Mouse (Mus musculus): Measurements from ENCODE around the gene Nes. TPM values are rescaled to one million over a fixed set of nuclear protein-coding genes. Genes with fewer than 3 reads are reported as not detected.

The Nes gene
- total RNA-seq, 2 experiments from 2014 or later = 5.7 to 6.2 TPM

GRCm38 (mm10) chr3:87985505-87986320 lies 14.8 kb downstream of the Nes start:
- DNase-seq (ENCODE audit: extremely low spot score in 1 of 2, low spot score in 2 of 2) = no peak
- intact Hi-C loops (cut with DNase I) = no loop called here
- H3K4me3 ChIP-seq = no peak overlapping the region
- peak overlapping the region; percentile 24; the same call in 1 of the 2 replicates for H3K27ac ChIP-seq
- TF ChIP-seq CTCF (IDR thresholded peaks at IDR 0.05) = no peak

- TF ChIP-seq CTCF (IDR thresholded peaks at IDR 0.05) = peak; percentile 97
- Histone ChIP-seq H3K4me3 (peak overlapping the region; percentile 19; the same call in 1 of the 2 replicates), H3K27ac (no peak overlapping the region)
- peak; percentile 86 to 89 for DNase-seq (ENCODE audit: extremely low spot score in 1 of 2, low spot score in 2 of 2)
- intact Hi-C loops (cut with DNase I) = loop anchor here (1.0 kb wide), 2 partner anchors 17 to 52 kb away; no protein-coding TSS in a partner anchor
Observed at GRCm38 (mm10) chr3:87986868-87987267, 16.0 kb downstream of the Nes start.

- peak overlapping the region; percentile 11; the same call in 1 of the 2 replicates for H3K4me3 ChIP-seq
- TF ChIP-seq CTCF (IDR thresholded peaks at IDR 0.05) = no peak
- no peak overlapping the region for H3K27ac ChIP-seq
- no peak for DNase-seq (ENCODE audit: extremely low spot score in 1 of 2, low spot score in 2 of 2)
- intact Hi-C loops (cut with DNase I) = loop anchor here (1.0 kb wide), 2 partner anchors 17 to 52 kb away; no protein-coding TSS in a partner anchor
Observed at GRCm38 (mm10) chr3:87987633-87988032, 16.8 kb downstream of the Nes start.

GRCm38 (mm10) chr3:87988068-87988467 lies 17.2 kb downstream of the Nes start:
- H3K27ac ChIP-seq = no peak overlapping the region
- intact Hi-C loops (cut with DNase I) = no loop called here
- H3K4me3 ChIP-seq = peak overlapping the region; percentile 11; the same call in 1 of the 2 replicates
- no peak for TF ChIP-seq CTCF (IDR thresholded peaks at IDR 0.05)
- DNase-seq (ENCODE audit: extremely low spot score in 1 of 2, low spot score in 2 of 2) = no peak

- no peak for DNase-seq (ENCODE audit: extremely low spot score in 1 of 2, low spot score in 2 of 2)
- intact Hi-C loops (cut with DNase I) = no loop called here
- no peak for TF ChIP-seq CTCF (IDR thresholded peaks at IDR 0.05)
- Histone ChIP-seq H3K27ac (no peak overlapping the region), H3K4me3 (no peak overlapping the region)
Observed at GRCm38 (mm10) chr3:87989935-87990334, 19.1 kb downstream of the Nes start.

- intact Hi-C loops (cut with DNase I) = no loop called here
- Histone ChIP-seq H3K27ac (no peak overlapping the region), H3K4me3 (no peak overlapping the region)
- no peak for TF ChIP-seq CTCF (IDR thresholded peaks at IDR 0.05)
- DNase-seq (ENCODE audit: extremely low spot score in 1 of 2, low spot score in 2 of 2) = no peak
Observed at GRCm38 (mm10) chr3:87993436-87993835, 22.6 kb downstream of the Nes start.

- TF ChIP-seq CTCF (IDR thresholded peaks at IDR 0.05) = no peak
- DNase-seq (ENCODE audit: extremely low spot score in 1 of 2, low spot score in 2 of 2) = no peak
- intact Hi-C loops (cut with DNase I) = no loop called here
- no peak overlapping the region for H3K4me3 ChIP-seq
- no peak overlapping the region for H3K27ac ChIP-seq
Observed at GRCm38 (mm10) chr3:87995331-87995730, 24.5 kb downstream of the Nes start.

- intact Hi-C loops (cut with DNase I) = no loop called here
- H3K4me3 ChIP-seq = peak overlapping the region; percentile 38; the same call in 1 of the 2 replicates
- TF ChIP-seq CTCF (IDR thresholded peaks at IDR 0.05) = no peak
- no peak overlapping the region for H3K27ac ChIP-seq
- no peak for DNase-seq (ENCODE audit: extremely low spot score in 1 of 2, low spot score in 2 of 2)
Observed at GRCm38 (mm10) chr3:87996401-87996800, 25.5 kb downstream of the Nes start.

- no peak for DNase-seq (ENCODE audit: extremely low spot score in 1 of 2, low spot score in 2 of 2)
- intact Hi-C loops (cut with DNase I) = no loop called here
- H3K4me3 ChIP-seq = peak overlapping the region; percentile 38
- TF ChIP-seq CTCF (IDR thresholded peaks at IDR 0.05) = no peak
- H3K27ac ChIP-seq = no peak overlapping the region
Observed at GRCm38 (mm10) chr3:87996971-87997614, 26.2 kb downstream of the Nes start.

GRCm38 (mm10) chr3:87998747-87999146 lies 27.9 kb downstream of the Nes start:
- Histone ChIP-seq H3K4me3 (peak overlapping the region; percentile 49), H3K27ac (peak overlapping the region; percentile 88; the same call in 1 of the 2 replicates)
- no peak for TF ChIP-seq CTCF (IDR thresholded peaks at IDR 0.05)
- DNase-seq (ENCODE audit: extremely low spot score in 1 of 2, low spot score in 2 of 2) = peak in 1 of 2 experiments; percentile 60
- intact Hi-C loops (cut with DNase I) = no loop called here

GRCm38 (mm10) chr3:87999243-87999895 lies 28.5 kb downstream of the Nes start:
- intact Hi-C loops (cut with DNase I) = no loop called here
- Histone ChIP-seq H3K27ac (peak overlapping the region; percentile 88), H3K4me3 (peak overlapping the region; percentile 49)
- DNase-seq (ENCODE audit: extremely low spot score in 1 of 2, low spot score in 2 of 2) = no peak
- no peak for TF ChIP-seq CTCF (IDR thresholded peaks at IDR 0.05)

GRCm38 (mm10) chr3:88000181-88000580 lies 29.3 kb downstream of the Nes start, which contains the start of gene Bcan:
Gene Bcan, minus strand, starts transcription at chr3:88000230.
- Histone ChIP-seq H3K4me3 (peak within 1 kb of the TSS; percentile 49), H3K27ac (peak within 1 kb of the TSS; percentile 88)
- intact Hi-C loops (cut with DNase I) = no loop called here
- TF ChIP-seq CTCF (IDR thresholded peaks at IDR 0.05) = no peak
- peak; percentile 54 to 70 for DNase-seq (ENCODE audit: extremely low spot score in 1 of 2, low spot score in 2 of 2)
